Mouse (Mus musculus) layer of hippocampus, postnatal 36 days (tissue): Measurements from ENCODE around the gene Slc19a1. TPM values are rescaled to one million over a fixed set of nuclear protein-coding genes. Genes with fewer than 3 reads are reported as not detected.

Experiments used
- DNase-seq, 2 experiments: peaks; one replicate each; pipeline ENCODE4 v3.0.0; 2022
- total RNA-seq, 2 experiments: library from RNA; stranded (reverse); gene quantifications; 2 replicates each; pipeline ENCODE4 v1.2.3; 2021

The Slc19a1 gene
- total RNA-seq, 2 experiments from 2014 or later = 20.7 to 23.3 TPM

- DNase-seq = peak in 1 of 2 experiments; percentile 41
Measured at GRCm38 (mm10) chr10:77033323-77034025, 1.4 kb downstream of the Slc19a1 start.

DNA sequence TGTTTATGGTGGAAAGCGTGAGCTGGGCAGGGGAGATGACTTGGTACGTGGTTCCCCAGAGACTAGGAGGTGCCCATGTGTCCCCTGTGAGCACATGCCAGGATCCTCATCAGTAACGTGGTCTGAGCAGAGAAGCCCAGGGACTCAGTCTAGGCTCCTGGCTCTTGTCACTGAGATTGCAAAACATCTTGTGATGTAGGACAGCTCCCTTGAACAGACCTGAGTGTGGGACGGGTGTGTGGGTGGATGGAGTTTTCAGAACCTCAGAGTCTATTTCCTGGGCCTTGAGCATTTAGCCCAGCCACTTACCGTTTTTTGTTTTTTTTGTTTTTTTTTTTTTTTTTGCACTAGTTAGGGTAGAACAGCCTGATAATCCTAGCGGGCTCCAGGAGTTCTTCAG is 3.4 kb downstream of the Slc19a1 start:
- DNase-seq = peak; percentile 34 to 36

DNA sequence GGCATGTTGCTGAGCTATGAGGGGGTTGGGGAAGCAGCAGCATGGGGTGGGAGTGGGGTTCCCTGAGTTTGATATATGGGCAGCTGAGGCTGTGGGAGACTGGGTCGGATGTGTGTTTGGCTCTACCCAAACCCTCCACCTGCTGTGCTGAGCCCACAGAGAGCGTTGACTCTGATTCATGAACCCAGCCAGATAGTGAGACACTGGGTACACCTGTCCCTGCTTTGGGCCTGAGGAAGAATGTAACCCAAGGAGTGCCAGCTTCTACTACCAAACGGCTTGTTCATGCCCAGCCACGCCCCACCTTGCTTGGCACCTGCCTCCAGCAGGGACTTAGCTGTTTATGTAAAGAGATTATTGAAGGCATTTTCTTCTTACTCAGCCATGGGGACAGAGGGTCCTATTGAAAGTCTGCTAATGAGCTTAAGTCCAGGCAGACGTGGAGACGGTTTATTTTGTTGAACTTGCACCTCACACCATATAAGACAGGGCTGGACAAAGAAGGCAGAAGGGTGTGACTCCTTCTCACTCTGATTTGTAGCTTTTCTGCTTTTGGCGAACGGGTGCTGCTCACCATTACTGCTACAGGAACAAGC is 6.6 kb downstream of the Slc19a1 start:
- DNase-seq = no peak

DNA sequence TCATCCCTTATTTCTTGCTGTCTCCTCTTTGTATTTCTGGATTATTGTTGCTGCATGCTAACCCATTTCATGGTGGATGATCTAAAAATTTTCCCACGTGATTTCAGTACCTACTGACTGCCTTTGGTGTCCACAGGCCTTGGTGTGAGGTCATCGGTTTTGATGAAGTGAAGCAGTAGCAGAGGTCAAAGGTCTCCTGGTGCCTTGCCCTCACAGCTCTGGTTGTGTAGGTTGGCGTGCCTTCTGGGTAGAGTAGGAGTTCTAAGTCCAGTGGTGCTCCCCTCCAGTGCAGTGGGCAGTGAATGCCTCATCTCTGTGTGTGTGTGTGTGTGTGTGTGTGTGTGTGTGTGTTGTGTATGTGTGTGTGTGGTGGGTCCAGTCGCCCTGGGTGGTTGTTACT is 16.2 kb downstream of the Slc19a1 start:
- no peak for DNase-seq

DNA sequence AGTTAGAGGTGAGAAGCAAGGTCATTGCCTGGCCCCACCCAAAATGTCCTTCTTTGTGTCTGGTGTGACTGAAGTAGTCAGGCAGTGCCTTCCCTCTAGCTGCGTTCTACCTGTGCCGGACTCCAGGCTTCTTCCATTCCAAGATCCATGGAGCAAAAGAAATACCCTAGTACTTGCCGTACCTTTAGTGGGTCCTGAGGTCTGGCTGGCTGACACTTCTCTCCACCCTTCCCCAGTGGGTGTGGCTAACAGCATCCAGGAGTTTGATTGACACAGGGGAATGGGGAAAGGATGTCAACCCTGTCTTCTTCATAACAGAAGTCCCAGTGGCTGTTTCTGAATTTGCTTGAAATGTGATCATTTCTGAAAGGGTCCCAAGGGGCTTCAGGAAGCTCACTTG is 16.6 kb downstream of the Slc19a1 start:
- DNase-seq = no peak

GRCm38 (mm10) chr10:77056768-77057167 is 24.7 kb downstream of the Slc19a1 start:
- DNase-seq = no peak

- no peak for DNase-seq
Measured at GRCm38 (mm10) chr10:77061426-77061825, 29.4 kb downstream of the Slc19a1 start.

DNA sequence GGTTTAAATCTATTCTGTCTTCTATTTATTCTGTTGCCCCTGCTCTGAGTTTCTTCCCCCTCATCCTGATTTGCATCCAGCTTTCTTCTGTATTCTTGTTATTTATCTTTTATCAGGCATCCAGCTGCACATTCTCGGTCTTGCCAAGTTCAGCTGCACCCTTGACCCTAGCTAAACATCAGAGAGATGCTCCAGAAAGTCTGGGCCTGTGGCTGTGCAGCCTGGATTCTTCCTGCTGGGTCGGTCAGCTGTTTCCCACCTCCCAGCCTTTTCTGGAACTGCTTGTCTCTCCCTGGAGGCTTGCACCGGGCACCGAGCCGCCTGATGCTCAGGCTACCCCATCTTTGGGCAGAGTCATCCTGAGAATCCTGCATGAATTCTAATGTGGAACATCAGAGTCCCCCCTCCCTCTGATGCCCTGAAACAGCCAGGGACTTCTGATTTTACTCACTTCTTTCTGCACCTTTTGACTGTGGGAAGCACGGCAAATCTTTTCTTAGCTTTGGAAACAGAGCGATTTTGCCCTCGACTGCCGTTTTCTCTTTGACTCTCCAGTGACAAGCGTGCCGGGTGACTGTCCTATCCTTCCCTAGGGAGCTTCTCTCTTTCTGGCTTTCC is 30.5 kb downstream of the Slc19a1 start:
- no peak for DNase-seq

DNA sequence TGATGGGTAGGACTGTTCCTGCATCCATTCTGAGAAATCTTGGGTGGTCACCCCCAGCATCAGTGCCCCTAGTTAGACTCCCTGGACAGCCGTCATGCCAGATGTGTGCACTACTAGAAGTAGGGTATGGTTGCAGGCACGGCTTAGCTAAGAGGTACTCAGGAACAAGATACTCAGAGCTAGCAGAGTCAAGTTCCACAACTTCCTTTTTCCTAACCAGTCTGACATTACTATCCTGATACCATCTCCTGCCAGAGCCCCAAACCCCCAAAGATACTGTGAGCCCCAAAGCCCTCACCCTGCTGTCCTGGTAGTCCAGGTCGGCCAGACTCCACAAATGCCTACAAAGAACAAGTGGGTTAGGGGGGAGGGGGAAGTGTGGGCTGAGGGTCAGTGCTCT is 32.2 kb downstream of the Slc19a1 start:
- DNase-seq = no peak

DNA sequence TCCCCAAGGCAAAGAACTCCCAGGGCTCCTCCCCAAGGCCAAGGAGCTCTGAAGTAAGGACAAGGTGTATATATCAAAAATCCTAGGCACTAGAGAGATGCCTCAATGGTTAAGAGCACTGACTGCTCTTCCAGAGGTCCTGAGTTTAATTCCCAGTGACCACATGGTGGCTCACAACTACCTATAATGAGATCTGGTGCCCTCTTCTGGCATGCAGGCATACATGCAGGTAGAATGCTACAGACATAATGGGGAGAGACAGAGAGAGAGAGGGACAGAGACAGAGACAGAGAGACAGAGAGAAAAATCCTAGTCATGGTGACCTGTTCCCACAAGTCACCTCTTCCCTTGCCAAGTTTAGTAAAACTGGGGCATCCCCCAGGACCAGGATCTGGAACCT is 32.6 kb downstream of the Slc19a1 start:
- DNase-seq = no peak

- no peak for DNase-seq
Measured at GRCm38 (mm10) chr10:77068469-77068868, 36.4 kb downstream of the Slc19a1 start.

GRCm38 (mm10) chr10:77070072-77070471 is 38.0 kb downstream of the Slc19a1 start:
- DNase-seq = peak; percentile 31 to 39

GRCm38 (mm10) chr10:77074276-77074974 is 42.4 kb downstream of the Slc19a1 start:
- DNase-seq = no peak

- DNase-seq = no peak
Measured at GRCm38 (mm10) chr10:77078456-77078855, 46.4 kb downstream of the Slc19a1 start.

DNA sequence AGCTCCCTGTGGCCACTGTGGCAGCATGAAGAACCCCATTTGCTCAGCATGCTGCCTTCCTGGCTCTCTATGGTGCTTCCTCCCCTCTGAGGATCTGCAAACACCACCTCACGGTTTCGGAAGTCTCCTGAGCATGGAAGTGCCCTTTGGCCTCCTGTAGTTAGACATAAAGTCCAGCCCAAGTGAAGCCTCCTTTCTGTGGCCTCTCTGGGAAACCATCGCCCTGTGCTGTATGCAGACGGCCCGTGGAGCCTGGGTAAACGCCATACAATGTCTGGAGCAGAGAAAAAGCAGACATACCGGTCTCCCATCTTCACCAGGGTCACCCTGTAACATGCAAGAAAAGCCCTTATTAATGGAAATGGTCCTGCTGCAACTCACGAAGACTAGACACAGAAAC is 46.9 kb downstream of the Slc19a1 start:
- no peak for DNase-seq

DNA sequence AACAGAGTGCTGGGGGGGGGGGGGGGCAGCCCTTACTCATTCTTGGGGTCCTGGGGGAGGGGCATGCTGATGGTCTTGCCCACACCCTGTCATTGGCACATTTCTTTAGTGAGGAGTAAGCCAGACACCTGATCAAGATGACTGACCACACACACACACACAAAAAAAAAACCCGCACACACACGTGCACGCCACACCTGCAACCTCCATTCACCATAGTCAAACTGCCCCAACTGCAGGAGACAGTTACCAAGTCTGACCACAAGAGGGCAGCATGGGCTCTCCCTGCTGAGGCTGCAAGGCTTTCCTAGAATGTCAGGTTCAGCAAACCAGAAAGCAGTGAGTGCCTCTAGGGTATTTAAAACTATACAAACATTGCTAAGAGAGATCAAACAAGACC is 50.4 kb downstream of the Slc19a1 start:
- peak; percentile 66 to 76 for DNase-seq

DNA sequence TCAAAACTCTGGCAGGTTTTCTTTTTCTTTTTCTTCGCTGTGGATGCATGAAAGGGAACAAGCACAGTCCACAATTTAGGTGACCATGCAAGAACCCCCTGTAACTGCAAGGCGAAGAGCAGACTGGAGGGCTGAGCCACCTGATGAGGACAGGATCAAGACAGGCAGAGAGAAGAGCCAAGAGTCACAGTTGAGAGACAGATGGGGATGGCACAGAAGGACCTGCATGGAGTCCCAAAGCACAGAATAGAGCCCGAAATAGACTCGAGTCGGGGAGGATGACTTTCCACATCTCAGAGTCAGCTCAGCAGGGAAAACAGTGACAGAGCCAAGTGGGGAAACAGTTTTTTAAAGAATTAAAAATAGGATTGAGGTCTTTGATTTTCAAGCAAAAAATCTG is 50.9 kb downstream of the Slc19a1 start:
- DNase-seq = no peak

GRCm38 (mm10) chr10:77084568-77084967 is 52.5 kb downstream of the Slc19a1 start:
- no peak for DNase-seq

DNA sequence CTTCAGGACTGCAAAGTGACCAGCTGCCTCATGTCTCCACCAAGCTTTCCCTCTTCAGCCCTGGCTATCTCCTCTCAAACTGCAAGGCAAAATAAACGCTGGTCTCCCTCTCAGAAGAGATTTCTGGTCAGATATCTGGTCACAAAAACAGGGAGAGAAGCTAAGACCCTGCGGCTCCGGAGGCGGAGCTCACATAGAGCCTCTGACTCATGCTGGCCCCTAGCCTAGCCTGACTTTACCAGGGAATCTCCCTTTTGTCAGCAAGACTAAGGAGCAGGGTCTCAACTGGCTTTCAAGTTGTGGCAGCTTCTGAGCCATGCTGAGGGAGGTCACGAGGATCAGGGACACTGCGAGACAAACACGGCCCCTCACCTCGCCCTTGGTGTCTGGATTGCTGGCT is 57.3 kb downstream of the Slc19a1 start:
- DNase-seq = no peak

- DNase-seq = no peak
Measured at GRCm38 (mm10) chr10:77090063-77090462, 58.0 kb downstream of the Slc19a1 start.

DNA sequence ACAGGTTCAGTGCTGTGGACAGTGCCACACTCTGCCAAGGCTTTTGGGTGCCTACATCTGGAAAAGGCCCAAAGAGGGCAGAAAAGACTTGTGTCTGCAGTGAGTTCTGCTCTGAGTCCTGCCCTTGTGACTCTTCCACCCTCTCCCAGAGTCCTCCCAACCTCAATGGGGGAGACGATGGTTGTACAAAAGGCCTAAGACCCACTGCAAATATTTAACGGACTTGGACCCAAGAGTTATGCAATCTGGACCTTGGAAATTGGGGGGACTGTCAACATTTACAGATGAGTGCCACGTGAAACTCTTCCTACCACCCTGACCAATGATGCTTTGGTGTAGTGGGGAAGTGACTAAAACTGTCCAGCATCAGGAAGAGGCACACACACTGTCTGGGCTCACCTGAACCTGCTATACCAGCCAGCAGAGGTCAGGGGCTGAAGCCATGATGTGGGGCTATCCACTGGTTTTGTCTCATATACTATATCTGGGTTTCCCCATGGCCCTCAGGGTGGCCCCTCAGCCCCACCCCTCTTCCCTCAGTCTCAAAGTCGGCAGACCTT is 59.6 kb downstream of the Slc19a1 start:
- no peak for DNase-seq

DNA sequence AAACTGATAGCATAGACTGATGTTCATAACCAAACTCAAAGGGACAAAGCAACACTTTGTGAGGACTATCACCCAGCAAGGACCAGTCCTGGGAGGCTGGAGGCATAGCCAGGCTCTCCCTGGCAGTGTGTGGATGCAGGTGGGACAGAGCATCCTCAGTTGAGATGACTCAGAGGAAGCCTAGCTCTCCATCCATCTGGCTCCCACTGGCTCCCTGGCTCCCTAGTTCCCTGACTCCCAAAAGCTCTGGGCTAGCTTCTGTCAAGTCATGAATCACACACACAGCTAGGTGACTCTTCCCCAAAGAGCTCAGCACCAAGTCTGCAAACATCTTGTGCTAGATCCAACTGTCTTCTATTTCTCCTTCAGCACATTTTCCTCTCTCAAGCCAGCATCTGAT is 61.8 kb downstream of the Slc19a1 start:
- DNase-seq = peak in 1 of 2 experiments; percentile 26

GRCm38 (mm10) chr10:77095666-77096065 is 63.6 kb downstream of the Slc19a1 start:
- DNase-seq = peak in 1 of 2 experiments; percentile 36
